Mouse (Mus musculus) embryo, embryonic 11 days (tissue): ENCODE results near the gene Fto.

Experiments
- DNase-seq: peaks from one replicate; pipeline ENCODE4 v3.0.0-alpha.2; 2015

Fto gene

GRCm38 (mm10) chr8:91532671-91533436 is 219.5 kb downstream of the Fto start:
- DNase-seq, result no peak

GRCm38 (mm10) chr8:91534752-91535151 is 221.4 kb downstream of the Fto start:
- DNase-seq, result no peak

- DNase-seq, result no peak
Measured at GRCm38 (mm10) chr8:91538109-91538508, 224.8 kb downstream of the Fto start.

GRCm38 (mm10) chr8:91538892-91539291 is 225.6 kb downstream of the Fto start:
- DNase-seq, result no peak

- DNase-seq, result no peak
Measured at GRCm38 (mm10) chr8:91539586-91539985, 226.3 kb downstream of the Fto start.

GRCm38 (mm10) chr8:91541229-91541628 is 227.9 kb downstream of the Fto start:
- no peak for DNase-seq

- no peak for DNase-seq
Measured at GRCm38 (mm10) chr8:91545561-91545960, 232.2 kb downstream of the Fto start.

GRCm38 (mm10) chr8:91546599-91546998 is 233.3 kb downstream of the Fto start:
- DNase-seq, result no peak

- no peak for DNase-seq
Measured at GRCm38 (mm10) chr8:91550131-91550530, 236.8 kb downstream of the Fto start.

- no peak for DNase-seq
Measured at GRCm38 (mm10) chr8:91551166-91551765, 237.9 kb downstream of the Fto start.

GRCm38 (mm10) chr8:91551775-91552538 is 238.6 kb downstream of the Fto start:
- DNase-seq, result no peak

GRCm38 (mm10) chr8:91552635-91553034 is 239.3 kb downstream of the Fto start:
- DNase-seq, result no peak

GRCm38 (mm10) chr8:91553387-91553786 is 240.1 kb downstream of the Fto start:
- DNase-seq, result no peak

- no peak for DNase-seq
Measured at GRCm38 (mm10) chr8:91557041-91557587, 243.8 kb downstream of the Fto start.

- DNase-seq, result no peak
Measured at GRCm38 (mm10) chr8:91558408-91558807, 245.1 kb downstream of the Fto start.

GRCm38 (mm10) chr8:91560017-91560591 is 246.8 kb downstream of the Fto start:
- no peak for DNase-seq

GRCm38 (mm10) chr8:91561241-91561640 is 247.9 kb downstream of the Fto start:
- DNase-seq, result no peak

- DNase-seq, result no peak
Measured at GRCm38 (mm10) chr8:91562600-91562999, 249.3 kb downstream of the Fto start.

- no peak for DNase-seq
Measured at GRCm38 (mm10) chr8:91563326-91563725, 250.0 kb downstream of the Fto start.

- DNase-seq, result peak; percentile 33
Measured at GRCm38 (mm10) chr8:91565869-91566502, 252.7 kb downstream of the Fto start.

- no peak for DNase-seq
Measured at GRCm38 (mm10) chr8:91566503-91566869, 253.2 kb downstream of the Fto start.

- no peak for DNase-seq
Measured at GRCm38 (mm10) chr8:91569874-91570273, 256.5 kb downstream of the Fto start.

GRCm38 (mm10) chr8:91570809-91571208 is 257.5 kb downstream of the Fto start:
- no peak for DNase-seq
